ENCODE assay signal across 23 mouse cellular contexts in the genomic region with DNA sequence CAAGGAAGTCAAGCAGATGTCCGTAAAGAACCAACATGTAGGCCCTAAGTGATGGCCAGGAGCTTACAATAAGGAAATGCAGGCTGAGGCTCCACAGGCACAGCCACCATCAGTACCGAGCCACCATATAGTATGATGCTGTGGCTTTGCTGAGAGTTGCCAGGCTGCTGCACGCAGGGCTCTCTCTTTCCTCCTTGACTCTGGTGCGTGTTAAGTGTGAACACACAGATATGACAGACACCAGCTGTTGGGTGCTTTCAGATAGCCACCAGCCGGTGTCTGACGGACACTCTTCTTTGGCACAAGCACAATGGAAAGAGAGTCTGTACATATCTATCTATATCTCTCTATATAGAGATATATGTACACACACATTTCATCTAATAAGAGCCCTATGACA.
"Had no signal": no experiment of that assay in that cellular context is flagged by ENCODE, and none has a peak within 500 bp of the region (broad histone marks: within the 10 kb centered on the region; RNA-seq: fewer than 3 reads in every experiment).

No protein-coding gene starts in this region.

- H3K4me1 ChIP-seq: intestine, embryonic 15.5 days; liver, embryonic 12.5 days; midbrain, embryonic 15.5 days; neural tube, embryonic 12.5 days; neural tube, embryonic 15.5 days had no signal

- H3K9ac ChIP-seq: intestine, embryonic 15.5 days; limb, embryonic 13.5 days; liver, embryonic 12.5 days; liver, embryonic 15.5 days; midbrain, embryonic 12.5 days; midbrain, embryonic 15.5 days; neural tube, embryonic 12.5 days; neural tube, embryonic 15.5 days had no signal

- ATAC-seq: intestine, embryonic 15.5 days; liver, embryonic 12.5 days; midbrain, embryonic 15.5 days had no signal

- H3K4me2 ChIP-seq: intestine, embryonic 15.5 days; limb, embryonic 13.5 days; liver, embryonic 12.5 days; liver, embryonic 15.5 days; midbrain, embryonic 12.5 days; midbrain, embryonic 15.5 days; neural tube, embryonic 12.5 days; neural tube, embryonic 15.5 days had no signal

- H3K27ac ChIP-seq: intestine, embryonic 15.5 days; kidney, postnatal 0 days; layer of hippocampus, adult 2 months; limb, embryonic 10.5 days; limb, embryonic 13.5 days; liver, embryonic 12.5 days; liver, embryonic 15.5 days; macrophage; midbrain, embryonic 12.5 days; midbrain, embryonic 15.5 days; neural tube, embryonic 12.5 days; neural tube, embryonic 15.5 days; stomach, postnatal 0 days had no signal

- H3K9me3 ChIP-seq: intestine, embryonic 15.5 days; limb, embryonic 10.5 days; limb, embryonic 13.5 days; liver, embryonic 12.5 days; liver, embryonic 15.5 days; midbrain, embryonic 12.5 days; midbrain, embryonic 15.5 days; neural tube, embryonic 12.5 days; neural tube, embryonic 15.5 days had no signal

- H3K27me3 ChIP-seq: intestine, embryonic 15.5 days; limb, embryonic 13.5 days; liver, embryonic 12.5 days; liver, embryonic 15.5 days; midbrain, embryonic 12.5 days; midbrain, embryonic 15.5 days; neural tube, embryonic 12.5 days; neural tube, embryonic 15.5 days had no signal

- DNase-seq: kidney, adult 2 months; kidney, postnatal 25 days; layer of hippocampus, adult 9-11 months; liver; lung, adult 2 months; right cerebral cortex, adult 18-20 months; right cerebral cortex, postnatal 14 days; right cerebral cortex, postnatal 4 days; thymus, adult 18-20 months; thymus, postnatal 36 days had no signal

- H3K36me3 ChIP-seq: intestine, embryonic 15.5 days; limb, embryonic 10.5 days; limb, embryonic 13.5 days; liver, embryonic 12.5 days; liver, embryonic 15.5 days; midbrain, embryonic 12.5 days; midbrain, embryonic 15.5 days; neural tube, embryonic 12.5 days; neural tube, embryonic 15.5 days had no signal

- H3K4me3 ChIP-seq: intestine, embryonic 15.5 days; layer of hippocampus, adult 2 months; limb, embryonic 10.5 days; limb, embryonic 13.5 days; liver, embryonic 12.5 days; liver, embryonic 15.5 days; midbrain, embryonic 12.5 days; midbrain, embryonic 15.5 days; neural tube, embryonic 12.5 days; neural tube, embryonic 15.5 days had no signal
